Mouse (Mus musculus) kidney, adult 2 months (tissue): ENCODE measurements around the gene Trmu. TPM values are rescaled to one million over a fixed set of nuclear protein-coding genes. Genes with fewer than 3 reads are reported as not detected.

Experiments used
- DNase-seq: peaks from one replicate; pipeline ENCODE4 v3.0.0; 2021
- H3K27ac ChIP-seq: fragments of 200-500 bp; 2 replicates; pipeline ENCODE4 v1.5.1; 2012; ENCODE audit warnings: low read depth, low read length, control low read depth, inconsistent platforms; ENCODE audit not compliant: insufficient read depth
- H3K27me3 ChIP-seq: fragments of 200-500 bp; replicated peaks from 2 replicates; pipeline ENCODE4 v1.6.1; 2012; ENCODE audit warnings: mild to moderate bottlenecking, moderate library complexity, low read length, inconsistent platforms; ENCODE audit not compliant: control insufficient read depth, insufficient read depth
- H3K36me3 ChIP-seq: fragments of 200-500 bp; 2 replicates; pipeline ENCODE4 v1.6.1; 2012; ENCODE audit warnings: mild to moderate bottlenecking, moderate library complexity, low read length, inconsistent platforms; ENCODE audit not compliant: control insufficient read depth, insufficient read depth
- H3K4me1 ChIP-seq: fragments of 200-500 bp; 2 replicates; pipeline ENCODE4 v1.6.1; 2011; ENCODE audit warnings: low read length; ENCODE audit not compliant: control insufficient read depth, insufficient read depth
- H3K4me3 ChIP-seq: fragments of 200-500 bp; 2 replicates; pipeline ENCODE4 v1.5.1; 2011; ENCODE audit warnings: mild to moderate bottlenecking, low read depth, low read length, control low read depth; ENCODE audit not compliant: insufficient read depth
- CTCF ChIP-seq: fragments of 200-500 bp; conservative IDR thresholded peaks from 2 replicates; pipeline ENCODE4 v1.5.1; 2011; ENCODE audit warnings: low read depth, mild to moderate bottlenecking, control low read depth, low read length, moderate library complexity, mixed read lengths; ENCODE audit not compliant: insufficient read depth, insufficient read length
- POLR2A ChIP-seq: fragments of 200-500 bp; IDR thresholded peaks from one replicate; pipeline ENCODE4 v1.6.1; 2011; ENCODE audit warnings: low read depth, low read length, control low read depth
- WGBS: fragments of 180-500 bp; shearing (Covaris S2); methylation state at CpG from one replicate; pipeline ENCODE4 v1.1.7; 2018; 5-methylcytosine and 5-hydroxymethylcytosine counted together
- polyA plus RNA-seq: library from polyadenylated mRNA; depleted of rRNA; stranded (reverse); fragments of >200 nt; gene quantifications from 2 replicates; pipeline ENCODE4 v1.2.3, GENCODE M21; 2012

Gene Trmu
- polyA plus RNA-seq, 1 experiment: 31.7 TPM

DNA sequence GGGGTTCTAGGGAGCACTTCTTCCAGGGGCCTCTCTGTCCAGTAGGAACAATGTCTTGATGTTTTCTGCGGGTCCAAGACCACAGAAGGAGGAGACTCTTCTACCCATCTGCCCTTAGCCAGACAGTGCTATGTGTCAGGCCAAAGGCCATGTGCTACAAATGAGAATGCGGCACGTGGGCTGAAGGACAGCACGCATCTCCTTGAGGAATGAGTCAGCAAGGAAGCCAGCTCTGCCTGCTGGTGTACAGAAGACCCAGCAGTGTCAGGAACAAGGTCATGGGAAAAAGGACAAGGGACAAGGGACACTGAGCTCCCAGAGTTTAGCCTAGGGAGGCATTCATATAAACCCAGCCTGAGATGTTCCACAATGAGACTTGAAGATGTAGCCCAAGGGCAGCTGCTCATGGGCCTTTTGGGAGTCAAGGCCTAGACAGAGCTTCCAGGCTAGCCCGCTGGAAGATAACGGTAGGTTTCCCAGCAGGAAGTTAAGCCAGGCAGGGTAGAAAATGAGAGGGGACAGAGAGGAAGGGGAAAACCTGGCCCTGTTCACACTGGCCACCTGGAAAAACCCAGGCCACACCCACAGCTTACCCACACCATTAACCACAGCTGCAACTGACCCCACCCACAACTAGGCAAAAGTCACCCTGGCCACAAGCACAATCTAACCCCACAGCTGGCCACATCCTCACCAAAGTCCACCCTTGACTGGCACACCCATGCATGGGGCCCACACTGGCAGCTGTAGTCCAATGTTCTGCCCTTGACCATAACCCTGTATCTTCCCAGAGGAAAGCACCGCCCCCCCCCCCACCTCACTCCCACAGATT, 29.8 kb downstream of the Trmu start:
- TF ChIP-seq CTCF (no peak), POLR2A (no peak)
- Histone ChIP-seq H3K4me3 (no peak overlapping the region), H3K27me3 (no peaks in the 10 kb centered on the region), H3K36me3 (no peaks in the 10 kb centered on the region), H3K4me1 (peaks cover 8% of the 10 kb centered on the region; the same call in 1 of the 2 replicates), H3K27ac (no peak overlapping the region)
- DNase-seq: peak; percentile 52
- 57% methylated on average over 7 of the region's 7 CpGs for WGBS

DNA sequence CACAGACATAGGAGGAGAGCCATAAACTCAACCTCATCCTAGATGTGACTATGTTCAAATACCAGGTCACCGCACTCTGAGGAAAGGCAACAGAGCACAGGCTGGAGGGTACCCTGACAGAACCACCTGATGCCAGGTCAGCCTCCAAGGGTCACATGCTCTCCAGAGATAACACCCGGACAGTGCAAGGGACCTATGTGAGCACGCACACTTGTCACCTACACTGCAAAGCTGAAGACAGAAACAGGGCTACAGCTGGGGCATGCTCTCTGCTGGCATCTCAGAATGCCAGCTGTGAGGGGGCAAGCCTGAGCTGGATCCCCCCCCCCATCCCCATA, 30.3 kb downstream of the Trmu start:
- peaks cover 8% of the 10 kb centered on the region; the same call in 1 of the 2 replicates for H3K4me1 ChIP-seq
- H3K36me3 ChIP-seq: no peaks in the 10 kb centered on the region
- no peak overlapping the region for H3K27ac ChIP-seq
- TF ChIP-seq POLR2A: no peak
- no peak for TF ChIP-seq CTCF
- no peak overlapping the region for H3K4me3 ChIP-seq
- WGBS: 77% methylated on average over 3 of the region's 3 CpGs
- no peaks in the 10 kb centered on the region for H3K27me3 ChIP-seq
- DNase-seq: no peak

DNA sequence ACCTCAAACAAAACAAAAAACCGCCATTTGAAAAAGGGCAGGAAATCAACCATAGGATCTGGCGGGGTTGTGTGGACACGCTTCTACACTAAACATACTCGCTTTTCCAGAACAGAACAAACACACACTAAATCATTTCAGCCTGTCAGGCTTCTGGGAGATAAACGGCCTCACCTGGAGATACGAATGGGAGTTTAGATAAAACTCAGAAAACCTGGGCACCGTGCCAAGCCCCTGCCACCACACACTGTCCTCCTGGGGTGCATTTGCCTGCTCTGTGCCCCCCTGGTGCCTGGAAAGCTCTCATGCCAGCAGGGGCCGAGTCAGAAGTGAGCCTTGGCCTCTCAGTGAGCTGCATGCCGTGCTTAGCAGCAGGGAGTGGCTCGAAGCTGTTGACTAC, 30.8 kb downstream of the Trmu start:
- H3K4me3 ChIP-seq: no peak overlapping the region
- H3K27ac ChIP-seq: no peak overlapping the region
- no peak for DNase-seq
- H3K36me3 ChIP-seq: no peaks in the 10 kb centered on the region
- TF ChIP-seq POLR2A (no peak), CTCF (no peak)
- 41% methylated on average over 10 of the region's 10 CpGs for WGBS
- no peaks in the 10 kb centered on the region for H3K27me3 ChIP-seq
- H3K4me1 ChIP-seq: peaks cover 8% of the 10 kb centered on the region; the same call in 1 of the 2 replicates

DNA sequence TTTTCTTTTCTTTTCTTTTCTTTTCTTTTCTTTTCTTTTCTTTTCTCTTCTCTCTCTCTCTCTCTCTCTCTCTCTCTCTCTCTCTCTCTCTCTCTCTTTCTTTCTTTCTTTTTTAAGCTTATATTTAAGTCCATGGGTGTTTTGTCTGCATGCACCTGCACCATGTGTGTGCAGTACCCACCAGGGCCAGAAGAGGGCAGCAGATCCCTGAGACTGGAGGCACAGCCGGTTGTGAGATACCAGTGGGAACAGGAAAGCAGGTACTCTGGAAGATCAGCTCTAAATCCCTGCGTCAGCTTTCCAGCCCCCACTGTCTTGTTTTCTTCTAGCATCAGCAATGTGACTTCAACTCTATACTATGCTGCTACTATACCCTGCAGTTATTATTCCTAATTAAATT, 34.5 kb downstream of the Trmu start:
- Histone ChIP-seq H3K36me3 (no peaks in the 10 kb centered on the region), H3K27ac (no peak overlapping the region), H3K4me3 (no peak overlapping the region), H3K4me1 (peaks cover 7% of the 10 kb centered on the region; the same call in 1 of the 2 replicates), H3K27me3 (no peaks in the 10 kb centered on the region)
- TF ChIP-seq POLR2A (no peak), CTCF (peak; percentile 90)
- peak; percentile 70 for DNase-seq
- WGBS: 49% methylated on average over 2 of the region's 2 CpGs

DNA sequence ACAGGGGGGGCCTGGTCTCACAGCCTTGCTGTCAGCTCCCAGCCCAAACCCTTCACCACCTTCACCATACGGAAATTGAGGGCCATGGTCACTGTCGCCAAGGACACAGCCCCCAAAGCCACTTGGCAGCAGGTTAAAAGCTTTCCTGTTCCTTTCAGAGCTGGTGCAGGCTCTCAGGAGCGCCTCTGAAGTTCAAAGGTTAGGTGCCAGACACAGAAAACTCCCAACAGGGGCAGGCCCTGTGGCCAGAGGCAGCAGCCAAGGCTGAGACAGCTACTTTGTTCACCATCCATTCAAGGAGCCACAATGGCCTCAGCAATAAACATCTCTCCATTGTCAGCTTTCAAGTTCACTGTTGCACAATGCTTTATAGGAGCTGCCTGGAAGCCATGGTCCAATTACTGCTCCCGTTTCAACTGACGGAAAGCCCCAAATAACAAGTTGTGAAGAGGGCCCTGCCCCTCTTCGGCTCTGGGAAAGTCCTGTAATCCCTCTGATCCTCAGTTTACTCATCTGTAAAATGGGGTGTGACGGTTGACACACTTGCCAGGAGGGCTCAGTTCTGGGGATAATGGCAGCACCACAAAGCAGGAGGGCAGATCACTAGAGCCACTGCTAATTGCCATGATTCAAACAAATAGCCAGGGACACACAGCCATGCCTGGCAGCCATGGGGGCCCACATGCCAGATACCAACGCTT, 40.2 kb downstream of the Trmu start:
- TF ChIP-seq POLR2A: no peak
- TF ChIP-seq CTCF: no peak
- Histone ChIP-seq H3K4me1 (no peaks in the 10 kb centered on the region), H3K36me3 (no peaks in the 10 kb centered on the region), H3K4me3 (no peak overlapping the region), H3K27me3 (no peaks in the 10 kb centered on the region), H3K27ac (no peak overlapping the region)
- 61% methylated on average over 8 of the region's 8 CpGs for WGBS
- DNase-seq: peak; percentile 55

DNA sequence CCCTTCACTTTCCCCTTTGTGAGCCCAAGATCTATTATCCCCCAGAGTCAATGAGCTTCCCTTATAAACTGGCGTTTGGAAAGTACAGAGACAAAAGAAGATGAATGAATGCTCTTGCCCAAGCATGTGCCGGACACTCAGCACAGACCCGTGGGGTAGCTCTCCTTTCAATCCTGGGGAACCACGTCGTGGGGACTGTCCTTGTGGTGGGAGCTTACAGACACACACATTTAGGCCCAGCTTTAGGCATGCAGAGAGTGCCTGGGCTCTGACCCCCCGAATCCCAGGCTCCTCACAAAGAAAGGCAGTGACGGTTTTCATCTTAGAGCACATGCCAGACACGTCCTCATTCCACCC, 40.8 kb downstream of the Trmu start:
- Histone ChIP-seq H3K27ac (no peak overlapping the region), H3K4me1 (no peaks in the 10 kb centered on the region), H3K4me3 (no peak overlapping the region), H3K27me3 (no peaks in the 10 kb centered on the region), H3K36me3 (no peaks in the 10 kb centered on the region)
- TF ChIP-seq CTCF (no peak), POLR2A (no peak)
- no peak for DNase-seq
- WGBS: 83% methylated on average over 8 of the region's 8 CpGs

DNA sequence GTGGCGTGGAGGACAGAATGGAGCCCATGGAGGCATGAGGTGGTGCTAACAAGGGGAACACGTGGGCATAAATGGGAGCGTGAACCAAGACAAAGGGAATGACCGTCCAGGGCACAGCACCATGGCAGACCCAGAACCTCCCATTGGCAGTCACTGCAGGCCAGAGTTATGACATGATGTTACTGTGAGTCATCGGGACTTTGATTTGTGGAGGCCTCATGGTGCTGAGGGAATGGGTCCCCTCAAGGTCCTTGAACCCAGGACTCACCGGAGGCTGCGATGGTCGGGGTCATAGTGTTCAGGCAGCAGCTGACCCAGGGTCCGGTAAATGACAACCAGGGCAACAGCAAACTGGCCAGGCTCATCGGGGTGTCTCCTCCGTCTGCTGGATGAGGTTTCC, 42.7 kb downstream of the Trmu start:
- H3K36me3 ChIP-seq: no peaks in the 10 kb centered on the region

More for the DNA sequence above, 42.7 kb downstream of the Trmu start:
- TF ChIP-seq CTCF (no peak), POLR2A (no peak)
- Histone ChIP-seq H3K4me1 (no peaks in the 10 kb centered on the region), H3K27me3 (no peaks in the 10 kb centered on the region), H3K27ac (no peak overlapping the region), H3K4me3 (no peak overlapping the region)
- WGBS: 87% methylated on average over 11 of the region's 11 CpGs
- DNase-seq: no peak
